Mouse (Mus musculus) small intestine, adult 2 months (tissue): ENCODE measurements around the gene Ltv1. TPM values are rescaled to one million over a fixed set of nuclear protein-coding genes. Genes with fewer than 3 reads are reported as not detected.

Experiments
- H3K27ac ChIP-seq: fragments of 200-500 bp; 2 replicates; pipeline ENCODE4 v1.5.1; 2012; ENCODE audit warnings: low read depth, low read length, control low read depth, inconsistent platforms; ENCODE audit not compliant: insufficient read depth
- H3K27me3 ChIP-seq: fragments of 200-500 bp; 2 replicates; pipeline ENCODE4 v1.6.1; 2012; ENCODE audit warnings: mild to moderate bottlenecking, moderate library complexity, low read length, inconsistent platforms; ENCODE audit not compliant: control insufficient read depth, insufficient read depth
- H3K36me3 ChIP-seq: fragments of 200-500 bp; 2 replicates; pipeline ENCODE4 v1.6.1; 2012; ENCODE audit warnings: mild to moderate bottlenecking, low read length, control low read depth, inconsistent platforms; ENCODE audit not compliant: control insufficient read depth, insufficient read depth
- H3K4me1 ChIP-seq: fragments of 200-500 bp; 2 replicates; pipeline ENCODE4 v1.6.1; 2012; ENCODE audit warnings: low read length, inconsistent platforms, mixed read lengths; ENCODE audit not compliant: control insufficient read depth, insufficient read depth, insufficient read length
- H3K4me3 ChIP-seq: fragments of 200-500 bp; 2 replicates; pipeline ENCODE4 v1.5.1; 2012; ENCODE audit warnings: low read depth, mild to moderate bottlenecking, control low read depth, inconsistent platforms, low read length, moderate library complexity
- CTCF ChIP-seq: fragments of 200-500 bp; IDR thresholded peaks from 2 replicates; pipeline ENCODE4 v1.5.1; 2012; ENCODE audit warnings: low read depth, mild to moderate bottlenecking, control low read depth, inconsistent platforms, low read length, moderate library complexity, mixed read lengths; ENCODE audit not compliant: insufficient replicate concordance, insufficient read length; ENCODE audit errors: extremely low read depth
- POLR2A ChIP-seq: fragments of 200-500 bp; IDR thresholded peaks from 2 replicates; pipeline ENCODE4 v1.6.1; 2012; ENCODE audit warnings: low read depth, mild to moderate bottlenecking, control low read depth, inconsistent platforms, low read length, moderate library complexity
- WGBS: fragments of 180-500 bp; shearing (Covaris S2); methylation state at CpG from one replicate; pipeline ENCODE4 v1.1.7; 2018; 5-methylcytosine and 5-hydroxymethylcytosine counted together
- polyA plus RNA-seq: library from polyadenylated mRNA; depleted of rRNA; stranded (reverse); fragments of >200 nt; gene quantifications from 2 replicates; pipeline ENCODE4 v1.2.3, GENCODE M21; 2012; rRNA removed

Ltv1 gene
- polyA plus RNA-seq, 1 experiment = 6.0 TPM

- H3K27ac ChIP-seq = no peak overlapping the region
- 92% methylated on average over 4 of the region's 4 CpGs for WGBS
- TF ChIP-seq CTCF = no peak
- TF ChIP-seq POLR2A = no peak
These were observed 59.1 kb downstream of the Ltv1 start for GRCm38 (mm10) chr10:13133850-13134249.

More at GRCm38 (mm10) chr10:13133850-13134249, 59.1 kb downstream of the Ltv1 start:
- H3K4me3 ChIP-seq = no peak overlapping the region
- no peaks in the 10 kb centered on the region for H3K4me1 ChIP-seq
- H3K27me3 ChIP-seq = no peaks in the 10 kb centered on the region
- no peaks in the 10 kb centered on the region for H3K36me3 ChIP-seq

Other genes with a start within 250 kb of the Ltv1 start
- gene Stx11, start 228.9 kb downstream of the Ltv1 start, polyA plus RNA-seq = 1.6 and 3.3 TPM in 2 replicates
- gene Sf3b5, start 187.8 kb downstream of the Ltv1 start, polyA plus RNA-seq = 28.0 and 40.2 TPM in 2 replicates
- 3.6 and 4.8 TPM in 2 replicates for gene Plagl1, start 132.7 kb downstream of the Ltv1 start, polyA plus RNA-seq
- gene Zc2hc1b, start 15.1 kb downstream of the Ltv1 start, polyA plus RNA-seq = not detected in 2 replicates